Mouse (Mus musculus) cerebellum, postnatal 14 days (tissue): ENCODE data around the gene Fam71a.

Experiments used
- DNase-seq, 2 experiments: peaks; one replicate each; pipeline ENCODE4 v3.0.0; 2021; ENCODE audit warnings: mixed read lengths in 2 of 2

Fam71a gene

GRCm38 (mm10) chr1:191164717-191165116, at the start of gene Fam71a:
Gene Fam71a, minus strand, starts transcription at chr1:191164817.
- DNase-seq, result no peak

- no peak for DNase-seq
Measured at GRCm38 (mm10) chr1:191211096-191211495, 46.5 kb upstream of the Fam71a start.

GRCm38 (mm10) chr1:191205791-191206190, 41.2 kb upstream of the Fam71a start:
- DNase-seq, result no peak

GRCm38 (mm10) chr1:191204876-191205275, 40.3 kb upstream of the Fam71a start:
- DNase-seq, result no peak

GRCm38 (mm10) chr1:191203496-191203895, 38.9 kb upstream of the Fam71a start:
- DNase-seq, result no peak

- DNase-seq, result no peak
Measured at GRCm38 (mm10) chr1:191202208-191202952, 37.8 kb upstream of the Fam71a start.

- DNase-seq, result no peak
Measured at GRCm38 (mm10) chr1:191200816-191201602, 36.4 kb upstream of the Fam71a start.

GRCm38 (mm10) chr1:191197916-191198315, 33.3 kb upstream of the Fam71a start:
- no peak for DNase-seq

- DNase-seq, result no peak
Measured at GRCm38 (mm10) chr1:191196016-191196415, 31.4 kb upstream of the Fam71a start.

GRCm38 (mm10) chr1:191193657-191194424, 29.2 kb upstream of the Fam71a start:
- no peak for DNase-seq

GRCm38 (mm10) chr1:191192751-191193150, 28.1 kb upstream of the Fam71a start:
- no peak for DNase-seq

- DNase-seq, result no peak
Measured at GRCm38 (mm10) chr1:191192213-191192612, 27.6 kb upstream of the Fam71a start.

- DNase-seq, result peak in 1 of 2 experiments; percentile 29
Measured at GRCm38 (mm10) chr1:191189671-191190372, 25.2 kb upstream of the Fam71a start.

GRCm38 (mm10) chr1:191186386-191186770, 21.8 kb upstream of the Fam71a start:
- no peak for DNase-seq

GRCm38 (mm10) chr1:191185761-191186385, 21.3 kb upstream of the Fam71a start:
- DNase-seq, result no peak

GRCm38 (mm10) chr1:191184841-191185251, 20.2 kb upstream of the Fam71a start:
- DNase-seq, result peak; percentile 22 to 23

- peak; percentile 38 to 46 for DNase-seq
Measured at GRCm38 (mm10) chr1:191184066-191184815, 19.6 kb upstream of the Fam71a start.

GRCm38 (mm10) chr1:191183163-191184065, 18.8 kb upstream of the Fam71a start:
- peak; percentile 88 to 89 for DNase-seq

GRCm38 (mm10) chr1:191182431-191183162, 18.0 kb upstream of the Fam71a start:
- DNase-seq, result peak; percentile 44 to 58
